Mouse (Mus musculus) Patski (cell line): ENCODE results near the gene Orc6. TPM values are rescaled to one million over a fixed set of nuclear protein-coding genes. Genes with fewer than 3 reads are reported as not detected.

ENCODE experiments used
- ATAC-seq: fragments of 100-300 bp; one replicate; pipeline ENCODE4 v1.8.0; 2021
- CTCF ChIA-PET: fragments of 350-600 bp; sonication (Branson Sonifier 250); formaldehyde crosslinking; loops from one replicate; lab custom pipeline; 2022; ENCODE audit warnings: inconsistent platforms; lab: Charles Lee
- POLR2A ChIA-PET: fragments of 350-600 bp; sonication (Branson Sonifier 250); formaldehyde crosslinking; loops from one replicate; lab custom pipeline; 2022; ENCODE audit warnings: antibody characterized with exemption, inconsistent platforms; lab: Charles Lee
- DNase-seq: peaks from one replicate; pipeline ENCODE4 v3.0.0-alpha.2; 2011; ENCODE audit warnings: low read depth, low spot score
- H3K27me3 ChIP-seq: fragments of 371-371 bp; one replicate; pipeline ENCODE4 v1.5.1; 2021
- CTCF ChIP-seq: fragments of 100-300 bp; IDR thresholded peaks from one replicate; pipeline ENCODE4 v1.5.1; 2021
- in situ Hi-C: fragments of 300-500 bp; cut with MboI; formaldehyde crosslinking; loops from 3 replicates; pipeline ENCODE4 v1.11.1; 2018; ENCODE audit warnings: low pct_unique_long_range_greater_than_20kb, mixed read lengths
- polyA plus RNA-seq: library from polyadenylated mRNA; unstranded; gene quantifications from one replicate; pipeline ENCODE4 v1.2.3, GENCODE M21; 2021

Orc6 gene
- polyA plus RNA-seq, result 52.7 TPM

GRCm38 (mm10) chr8:85299434-85300077, at the start of gene Orc6, which contains the start of gene Vps35:
Gene Orc6 (plus strand): TSS chr8:85299632.
Gene Vps35 (minus strand): TSS chr8:85299802.
- peak; percentile 91 for ATAC-seq
- H3K27me3 ChIP-seq, result no peaks in the 10 kb centered on the region
- POLR2A ChIA-PET, result interaction anchor here (1.2 kb wide), 1 partner anchor 216 kb away, joined by 3 read pairs; the partner anchor contains the start of gene Man2b1
- no peak for TF ChIP-seq CTCF
- DNase-seq, result peak; percentile 65
- CTCF ChIA-PET, result interaction anchor here (1.1 to 2.0 kb wide), 2 partner anchors 11 to 98 kb away, joined by 4 to 5 read pairs; no protein-coding TSS in a partner anchor
- in situ Hi-C loops, result no loop called here

DNA sequence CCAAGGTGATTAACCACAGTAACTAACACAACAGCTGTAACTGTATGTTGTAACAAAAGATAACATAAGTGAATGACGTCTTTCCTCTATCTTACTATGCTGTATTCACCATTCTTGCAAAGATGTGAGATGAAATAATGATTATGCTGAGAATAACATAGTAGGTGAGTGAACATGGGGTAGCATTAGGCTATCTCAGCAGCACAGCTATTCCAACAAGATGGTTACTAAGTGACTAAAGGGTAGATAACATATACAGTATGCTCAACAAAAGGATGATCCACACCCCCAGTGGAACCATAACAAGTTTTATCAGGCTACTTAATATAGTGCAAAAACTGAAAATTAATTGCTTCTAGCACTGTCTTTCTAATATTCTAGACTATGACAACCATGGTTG, 12.6 kb upstream of the Orc6 start:
- ChIA-PET CTCF (no interaction called here), POLR2A (no interaction called here)
- DNase-seq (no peak), ATAC-seq (no peak)
- TF ChIP-seq CTCF, result no peak
- H3K27me3 ChIP-seq, result no peaks in the 10 kb centered on the region
- in situ Hi-C loops, result no loop called here

GRCm38 (mm10) chr8:85298600-85299433, 615 bp upstream of the Orc6 start:
- ChIA-PET CTCF (no interaction called here), POLR2A (interaction anchor here (1.2 kb wide), 1 partner anchor 216 kb away, joined by 3 read pairs; the partner anchor contains the start of gene Man2b1)
- in situ Hi-C loops, result no loop called here
- ATAC-seq (peak; percentile 40), DNase-seq (no peak)
- H3K27me3 ChIP-seq, result no peaks in the 10 kb centered on the region
- no peak for TF ChIP-seq CTCF

GRCm38 (mm10) chr8:85301941-85302340, 2.5 kb downstream of the Orc6 start:
- ChIA-PET POLR2A (no interaction called here), CTCF (interaction anchor here (1.3 kb wide), 1 partner anchor 95 kb away, joined by 3 read pairs; no protein-coding TSS in a partner anchor)
- DNase-seq, result no peak
- in situ Hi-C loops, result no loop called here
- TF ChIP-seq CTCF, result no peak
- no peaks in the 10 kb centered on the region for H3K27me3 ChIP-seq
- no peak for ATAC-seq

DNA sequence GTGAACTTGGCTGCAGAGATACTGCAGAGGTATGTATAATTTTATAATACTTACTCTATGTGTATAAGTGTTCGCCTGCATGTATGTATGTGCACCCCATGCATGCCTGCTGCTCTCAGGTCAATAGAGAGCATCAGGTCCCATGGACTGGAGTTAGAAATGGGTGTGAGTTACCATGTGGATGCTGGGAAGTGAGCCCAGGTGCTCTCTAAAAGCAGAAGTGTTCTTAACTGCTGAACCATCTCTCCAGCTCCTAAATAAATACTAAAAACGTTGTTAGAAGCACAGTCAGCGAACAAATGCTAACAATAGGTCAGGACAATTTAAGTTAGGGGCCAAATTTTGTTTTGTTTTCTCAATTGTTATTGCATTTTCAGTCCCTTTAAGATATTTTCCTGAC, 3.5 kb downstream of the Orc6 start:
- TF ChIP-seq CTCF, result no peak
- H3K27me3 ChIP-seq, result no peaks in the 10 kb centered on the region
- ChIA-PET POLR2A (no interaction called here), CTCF (interaction anchor here (1.1 to 1.4 kb wide), 3 partner anchors 9 to 105 kb away, joined by 3 to 4 read pairs (median 3); no protein-coding TSS in a partner anchor)
- no peak for DNase-seq
- no peak for ATAC-seq
- in situ Hi-C loops, result no loop called here

- TF ChIP-seq CTCF, result no peak
- CTCF ChIA-PET, result interaction anchor here (1.1 to 1.4 kb wide), 2 partner anchors 9 to 104 kb away, joined by 3 to 4 read pairs; no protein-coding TSS in a partner anchor
- in situ Hi-C loops, result no loop called here
- ATAC-seq, result no peak
- POLR2A ChIA-PET, result no interaction called here
- DNase-seq, result no peak
- no peaks in the 10 kb centered on the region for H3K27me3 ChIP-seq
Observed at GRCm38 (mm10) chr8:85303531-85303930, 4.1 kb downstream of the Orc6 start.

DNA sequence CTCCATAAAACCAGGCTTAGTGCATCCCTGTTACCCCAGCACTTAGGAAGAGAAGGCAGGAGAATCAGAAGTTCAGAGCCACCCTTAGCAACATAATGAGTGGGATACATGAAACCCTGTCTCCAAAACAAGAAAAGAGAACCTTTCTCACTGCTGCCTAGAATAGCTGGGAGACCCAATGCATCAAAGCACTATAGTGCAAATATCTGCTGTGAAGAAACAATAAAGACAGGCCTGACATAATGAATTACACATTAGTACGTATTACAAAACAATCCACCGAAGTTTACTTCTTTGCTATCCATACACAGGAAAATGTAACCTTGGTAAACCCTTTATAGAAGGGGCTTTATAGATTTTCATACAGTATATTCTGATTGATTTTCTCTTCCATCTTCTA, 9.1 kb downstream of the Orc6 start:
- CTCF ChIA-PET, result interaction anchor here (1.0 kb wide), 1 partner anchor 89 kb away, joined by 3 read pairs; no protein-coding TSS in a partner anchor
- no peak for ATAC-seq
- no peak for TF ChIP-seq CTCF
- POLR2A ChIA-PET, result interaction anchor here (0.7 kb wide), 1 partner anchor 83 kb away, joined by 4 read pairs; no protein-coding TSS in a partner anchor
- in situ Hi-C loops, result loop anchor here (5.0 kb wide), 1 partner anchor 89 kb away; no protein-coding TSS in a partner anchor
- H3K27me3 ChIP-seq, result no peaks in the 10 kb centered on the region
- no peak for DNase-seq

GRCm38 (mm10) chr8:85311743-85312142, 12.3 kb downstream of the Orc6 start:
- ATAC-seq (no peak), DNase-seq (no peak)
- TF ChIP-seq CTCF, result peak; percentile 83
- H3K27me3 ChIP-seq, result no peaks in the 10 kb centered on the region
- ChIA-PET POLR2A (interaction anchor here (0.6 kb wide), 1 partner anchor 94 kb away, joined by 3 read pairs; no protein-coding TSS in a partner anchor), CTCF (interaction anchor here (0.9 to 3.9 kb wide), 4 partner anchors 11 to 140 kb away, joined by 3 to 26 read pairs (median 4); no protein-coding TSS in a partner anchor)
- in situ Hi-C loops, result no loop called here

DNA sequence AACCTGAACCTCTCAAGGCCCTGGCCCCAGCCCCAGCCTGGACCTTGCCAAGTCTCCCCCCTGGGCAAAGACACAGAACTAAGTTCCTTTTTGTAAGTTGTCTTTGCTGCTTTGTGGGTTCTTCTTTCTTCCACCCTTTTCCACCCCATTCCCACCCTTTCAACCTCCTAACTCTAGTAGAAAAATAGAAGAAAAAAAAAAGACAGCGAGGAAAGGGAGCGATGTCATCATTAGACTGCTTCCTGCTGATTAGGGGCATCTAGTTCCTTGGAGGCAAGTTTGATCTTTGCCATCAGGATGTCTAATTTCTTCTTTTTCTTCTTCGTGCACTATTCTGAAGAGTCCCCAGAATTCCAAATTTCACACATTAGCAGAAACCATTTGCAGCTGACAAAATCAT, 13.6 kb downstream of the Orc6 start:
- DNase-seq (no peak), ATAC-seq (no peak)
- CTCF ChIA-PET, result interaction anchor here (1.0 to 3.9 kb wide), 2 partner anchors 14 to 84 kb away, joined by 3 to 26 read pairs; no protein-coding TSS in a partner anchor
- H3K27me3 ChIP-seq, result no peaks in the 10 kb centered on the region
- TF ChIP-seq CTCF, result no peak
- in situ Hi-C loops, result no loop called here
- POLR2A ChIA-PET, result no interaction called here

DNA sequence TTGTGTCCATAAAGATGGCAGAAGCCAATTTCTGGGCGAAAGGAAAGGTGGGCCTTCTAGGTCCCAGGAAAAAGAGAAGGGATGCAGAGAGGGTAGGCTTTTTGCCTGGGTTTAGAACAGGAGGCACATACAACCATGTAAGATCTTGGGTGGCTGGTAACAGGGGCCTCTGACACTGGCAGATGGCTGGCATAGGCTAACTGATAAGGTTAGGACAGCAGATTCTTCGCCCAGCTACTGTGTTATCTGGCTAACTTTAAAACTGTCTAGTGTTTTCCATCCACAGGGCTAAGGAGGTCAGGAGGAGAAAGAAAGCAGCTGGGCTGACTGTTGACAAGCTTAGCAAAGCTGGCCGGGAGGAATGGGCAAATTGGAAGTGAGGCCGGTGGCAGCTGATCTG, 19.1 kb downstream of the Orc6 start:
- TF ChIP-seq CTCF, result no peak
- ChIA-PET CTCF (interaction anchor here (0.9 to 1.4 kb wide), 2 partner anchors 17 to 89 kb away, joined by 4 to 5 read pairs; no protein-coding TSS in a partner anchor), POLR2A (no interaction called here)
- in situ Hi-C loops, result no loop called here
- DNase-seq, result no peak
- H3K27me3 ChIP-seq, result no peaks in the 10 kb centered on the region
- ATAC-seq, result no peak
